Mouse (Mus musculus): ENCODE data around the gene Tprn.

- TF ChIP-seq POLR2A (IDR thresholded peaks at IDR 0.05; ENCODE audit: low read depth, low read length) (no peak), CTCF (conservative IDR thresholded peaks at IDR 0.05; ENCODE audit: insufficient read depth, insufficient read length, low read depth, low read length) (no peak)
Measured at GRCm38 (mm10) chr2:25288734-25289345, 26.4 kb downstream of the Tprn start.
